Mouse (Mus musculus): ENCODE measurements at regions not wholly inside any gene's neighbourhood (a gene's known extent, or its start where the extent isn't known, plus 50 kb on each side); places are given as distances from the start of the nearest gene placed in this dataset.

DNA sequence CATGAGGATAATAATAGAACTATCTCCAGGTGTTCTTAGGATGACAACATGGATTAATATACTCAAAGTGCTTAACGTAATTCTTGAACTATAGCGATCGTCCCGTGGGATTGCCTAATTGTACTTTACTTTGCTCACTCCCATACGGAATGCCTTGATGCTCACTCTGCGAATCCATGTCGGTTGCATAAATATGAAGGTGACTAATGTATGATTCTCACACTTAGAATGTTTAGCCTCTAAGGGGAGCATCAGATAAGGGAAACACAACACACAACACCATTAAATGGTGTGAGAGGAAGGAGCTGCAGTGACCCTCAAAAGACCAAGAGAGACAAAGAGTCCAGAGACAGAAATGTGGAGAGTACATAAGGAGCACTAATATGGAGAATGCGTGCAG lies 178.4 kb upstream of the Cpeb2 start:
- H3K36me3 ChIP-seq (ENCODE audit: control insufficient read depth, insufficient read depth), result no peaks in the 10 kb centered on the region
- no peaks in the 10 kb centered on the region for H3K4me1 ChIP-seq (ENCODE audit: control insufficient read depth, low read depth, low read length)
- no peak overlapping the region for H3K4me3 ChIP-seq (ENCODE audit: low read depth, low read length)
- H3K27ac ChIP-seq (ENCODE audit: low read length), result no peak overlapping the region
- WGBS (ENCODE audit: insufficient replicate concordance), result 77% methylated on average over 8 of the region's 8 CpGs
- no peak overlapping the region for H3K4me2 ChIP-seq (ENCODE audit: low read depth, low read length)
- no peak overlapping the region for H3K9ac ChIP-seq (ENCODE audit: low read depth, low read length)
- H3K9me3 ChIP-seq (replicated peaks; ENCODE audit: control insufficient read depth, low read length), result no peaks in the 10 kb centered on the region
- H3K27me3 ChIP-seq (ENCODE audit: control insufficient read depth, insufficient read depth, low read depth, low read length), result no peaks in the 10 kb centered on the region
- no peak for ATAC-seq (ENCODE audit: low read depth)

DNA sequence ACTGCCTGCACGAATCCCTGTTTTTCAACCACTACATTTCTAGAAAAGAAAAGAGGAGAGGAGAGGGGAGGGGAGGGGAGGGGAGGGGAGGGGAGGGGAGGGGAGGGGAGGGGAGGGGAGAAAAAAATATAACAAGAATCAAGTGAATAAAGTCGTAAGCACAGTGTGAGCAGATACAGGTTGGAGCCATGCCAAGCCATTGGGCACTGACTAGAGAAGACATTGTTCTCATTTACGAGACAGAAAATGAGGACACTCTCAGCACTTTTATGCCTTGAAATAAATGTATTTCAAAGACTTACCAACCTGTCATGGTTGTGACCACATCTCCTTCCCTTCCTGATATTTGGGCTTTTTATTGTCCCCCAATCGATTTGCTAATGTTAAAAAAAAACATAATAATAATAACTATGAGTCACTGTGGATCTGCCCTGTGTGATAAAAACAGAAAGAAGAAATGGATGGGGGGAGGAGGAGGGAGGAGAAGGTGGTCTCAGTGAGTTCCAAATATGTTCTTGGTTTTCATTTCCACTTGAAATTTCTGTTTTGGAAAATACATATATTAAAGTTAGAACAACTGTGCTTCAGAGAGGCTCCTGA lies 177.8 kb upstream of the Cpeb2 start:
- Histone ChIP-seq H3K27ac (ENCODE audit: low read length) (no peak overlapping the region), H3K4me3 (ENCODE audit: low read depth, low read length) (no peak overlapping the region), H3K4me2 (ENCODE audit: low read depth, low read length) (no peak overlapping the region), H3K27me3 (ENCODE audit: control insufficient read depth, insufficient read depth, low read depth, low read length) (no peaks in the 10 kb centered on the region), H3K9me3 (replicated peaks; ENCODE audit: control insufficient read depth, low read length) (no peaks in the 10 kb centered on the region), H3K4me1 (ENCODE audit: control insufficient read depth, low read depth, low read length) (no peaks in the 10 kb centered on the region), H3K9ac (ENCODE audit: low read depth, low read length) (no peak overlapping the region), H3K36me3 (ENCODE audit: control insufficient read depth, insufficient read depth) (no peaks in the 10 kb centered on the region)
- ATAC-seq (ENCODE audit: low read depth), result no peak
- WGBS (ENCODE audit: insufficient replicate concordance), result 50% methylated on average over 4 of the region's 4 CpGs

DNA sequence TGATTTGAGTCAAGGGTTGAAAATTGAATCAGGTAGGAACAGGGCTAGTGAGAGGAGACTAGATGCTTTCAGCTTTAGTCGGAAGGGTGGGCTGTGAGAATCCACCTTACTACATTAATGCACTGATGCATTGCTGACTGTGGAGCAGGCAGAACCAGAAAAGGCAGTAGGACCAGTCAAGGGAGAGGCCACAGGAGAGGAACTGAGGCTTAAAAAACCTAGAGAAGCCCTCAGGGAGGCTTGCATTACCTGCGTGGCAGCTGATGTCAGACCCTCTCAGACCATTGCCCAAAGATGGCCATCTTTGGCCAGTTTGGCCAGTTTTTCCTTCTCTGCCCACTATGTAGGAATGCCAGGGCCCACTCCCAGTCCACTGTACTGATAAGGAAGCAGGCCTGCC lies 176.5 kb upstream of the Cpeb2 start:
- Histone ChIP-seq H3K9me3 (replicated peaks; ENCODE audit: control insufficient read depth, low read length) (no peaks in the 10 kb centered on the region), H3K4me2 (ENCODE audit: low read depth, low read length) (no peak overlapping the region), H3K9ac (ENCODE audit: low read depth, low read length) (no peak overlapping the region), H3K27ac (ENCODE audit: low read length) (no peak overlapping the region), H3K4me3 (ENCODE audit: low read depth, low read length) (no peak overlapping the region), H3K36me3 (ENCODE audit: control insufficient read depth, insufficient read depth) (no peaks in the 10 kb centered on the region), H3K27me3 (ENCODE audit: control insufficient read depth, insufficient read depth, low read depth, low read length) (no peaks in the 10 kb centered on the region), H3K4me1 (ENCODE audit: control insufficient read depth, low read depth, low read length) (no peaks in the 10 kb centered on the region)
- 65% methylated on average over 2 of the region's 2 CpGs for WGBS (ENCODE audit: insufficient replicate concordance)
- ATAC-seq (ENCODE audit: low read depth), result no peak

DNA sequence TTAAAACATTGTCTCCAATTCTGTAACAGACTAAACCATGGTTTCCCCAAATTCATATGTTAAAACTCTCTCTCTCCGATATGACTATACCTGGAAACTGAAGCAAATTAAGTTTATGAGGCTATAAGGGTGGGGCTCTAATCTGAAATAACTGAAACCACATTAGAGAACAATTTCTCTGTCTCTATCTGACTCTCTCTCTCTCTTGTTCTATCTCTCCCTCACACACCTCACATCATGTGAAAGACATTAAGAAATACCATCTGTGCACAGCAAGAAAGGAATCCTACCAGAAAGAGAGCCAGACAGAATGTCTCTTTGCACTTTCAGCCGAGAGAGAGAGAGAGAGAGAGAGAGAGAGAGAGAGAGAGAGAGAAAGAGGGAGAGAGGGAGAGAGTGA lies 171.7 kb upstream of the Cpeb2 start:
- Histone ChIP-seq H3K27me3 (ENCODE audit: control insufficient read depth, insufficient read depth, low read depth, low read length) (no peaks in the 10 kb centered on the region), H3K4me3 (ENCODE audit: low read depth, low read length) (no peak overlapping the region), H3K9me3 (replicated peaks; ENCODE audit: control insufficient read depth, low read length) (no peaks in the 10 kb centered on the region), H3K27ac (ENCODE audit: low read length) (no peak overlapping the region), H3K36me3 (ENCODE audit: control insufficient read depth, insufficient read depth) (no peaks in the 10 kb centered on the region), H3K9ac (ENCODE audit: low read depth, low read length) (no peak overlapping the region), H3K4me2 (ENCODE audit: low read depth, low read length) (no peak overlapping the region), H3K4me1 (ENCODE audit: control insufficient read depth, low read depth, low read length) (no peaks in the 10 kb centered on the region)
- ATAC-seq (ENCODE audit: low read depth), result no peak
- WGBS (ENCODE audit: insufficient replicate concordance), result 54% methylated on average over 2 of the region's 2 CpGs

DNA sequence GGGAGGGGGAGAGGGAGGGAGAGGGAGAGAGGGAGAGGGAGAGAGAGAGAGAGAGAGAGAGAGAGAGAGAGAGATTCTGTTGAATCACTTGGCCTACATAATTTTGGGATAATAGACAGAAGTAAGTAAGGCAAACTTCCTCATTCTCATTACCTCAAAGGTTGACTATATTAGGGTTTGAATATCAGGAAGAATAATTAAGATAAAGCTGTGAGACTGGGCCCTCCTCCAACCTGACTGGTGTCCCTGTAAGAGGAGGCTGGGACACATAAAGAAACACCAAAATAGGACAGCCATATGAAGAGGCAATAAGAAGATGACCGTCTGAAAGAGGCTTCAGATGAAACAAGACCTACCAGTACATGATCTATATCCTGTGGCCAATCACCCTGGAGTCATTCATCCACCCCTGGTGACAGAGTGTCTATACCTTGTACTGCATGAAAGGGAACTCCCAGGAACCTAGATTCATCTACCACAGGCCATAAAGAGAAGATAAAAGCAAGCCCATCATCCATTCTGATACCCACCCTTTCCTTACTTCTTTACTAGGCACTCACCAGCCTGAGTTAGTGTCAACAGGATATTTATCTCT lies 171.1 kb upstream of the Cpeb2 start:
- WGBS (ENCODE audit: insufficient replicate concordance), result 59% methylated on average over 1 of the region's 1 CpGs
- H3K4me3 ChIP-seq (ENCODE audit: low read depth, low read length), result no peak overlapping the region
- no peaks in the 10 kb centered on the region for H3K27me3 ChIP-seq (ENCODE audit: control insufficient read depth, insufficient read depth, low read depth, low read length)
- no peak overlapping the region for H3K4me2 ChIP-seq (ENCODE audit: low read depth, low read length)
- H3K9me3 ChIP-seq (replicated peaks; ENCODE audit: control insufficient read depth, low read length), result no peaks in the 10 kb centered on the region
- ATAC-seq (ENCODE audit: low read depth), result no peak
- no peaks in the 10 kb centered on the region for H3K4me1 ChIP-seq (ENCODE audit: control insufficient read depth, low read depth, low read length)
- no peak overlapping the region for H3K27ac ChIP-seq (ENCODE audit: low read length)
- H3K36me3 ChIP-seq (ENCODE audit: control insufficient read depth, insufficient read depth), result no peaks in the 10 kb centered on the region
- no peak overlapping the region for H3K9ac ChIP-seq (ENCODE audit: low read depth, low read length)

DNA sequence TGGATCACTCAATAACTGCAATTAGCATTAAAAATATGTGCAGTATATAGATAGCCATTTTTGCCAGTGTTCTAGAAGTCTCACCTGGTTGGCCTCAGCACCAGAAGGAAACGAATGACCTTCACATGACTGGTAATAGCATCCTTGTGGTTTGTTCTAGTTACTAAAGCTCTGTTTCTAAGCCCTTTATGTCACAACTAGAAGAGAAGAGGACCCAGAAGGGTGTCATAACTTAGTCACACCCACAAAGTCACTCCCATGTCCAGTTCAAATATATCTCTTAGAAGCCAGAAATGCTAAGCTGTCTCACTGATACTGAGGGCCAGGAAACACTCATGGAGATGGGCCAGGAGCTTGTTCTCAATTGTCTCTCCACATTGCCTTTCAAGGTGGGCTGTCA lies 170.5 kb upstream of the Cpeb2 start:
- Histone ChIP-seq H3K4me3 (ENCODE audit: low read depth, low read length) (no peak overlapping the region), H3K27me3 (ENCODE audit: control insufficient read depth, insufficient read depth, low read depth, low read length) (no peaks in the 10 kb centered on the region), H3K9ac (ENCODE audit: low read depth, low read length) (no peak overlapping the region), H3K27ac (ENCODE audit: low read length) (no peak overlapping the region), H3K4me1 (ENCODE audit: control insufficient read depth, low read depth, low read length) (no peaks in the 10 kb centered on the region), H3K4me2 (ENCODE audit: low read depth, low read length) (no peak overlapping the region), H3K9me3 (replicated peaks; ENCODE audit: control insufficient read depth, low read length) (no peaks in the 10 kb centered on the region), H3K36me3 (ENCODE audit: control insufficient read depth, insufficient read depth) (no peaks in the 10 kb centered on the region)
- 30% methylated on average over 1 of the region's 1 CpGs for WGBS (ENCODE audit: insufficient replicate concordance)
- no peak for ATAC-seq (ENCODE audit: low read depth)

DNA sequence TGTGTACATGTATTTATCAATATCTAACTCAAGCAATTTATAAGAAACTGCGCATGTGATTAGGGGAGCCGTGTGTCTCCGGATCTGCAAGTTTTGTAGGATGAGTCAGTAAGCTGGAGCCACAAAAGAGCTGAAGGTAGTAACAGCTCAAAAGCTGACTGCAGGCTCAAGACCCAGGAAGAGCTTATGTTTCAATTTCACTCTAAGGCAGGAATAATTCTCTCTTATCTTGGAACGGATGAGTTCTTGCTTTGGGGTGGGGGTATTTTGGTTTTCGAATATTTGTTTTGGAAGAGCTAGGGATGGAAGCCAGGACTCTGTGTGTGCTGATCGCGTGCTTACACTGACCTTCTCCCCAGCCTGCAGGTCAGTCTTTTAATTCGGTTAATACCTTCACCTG lies 169.6 kb upstream of the Cpeb2 start:
- no peaks in the 10 kb centered on the region for H3K27me3 ChIP-seq (ENCODE audit: control insufficient read depth, insufficient read depth, low read depth, low read length)
- no peak overlapping the region for H3K4me3 ChIP-seq (ENCODE audit: low read depth, low read length)
- H3K9ac ChIP-seq (ENCODE audit: low read depth, low read length), result no peak overlapping the region
- no peaks in the 10 kb centered on the region for H3K4me1 ChIP-seq (ENCODE audit: control insufficient read depth, low read depth, low read length)
- no peaks in the 10 kb centered on the region for H3K36me3 ChIP-seq (ENCODE audit: control insufficient read depth, insufficient read depth)
- no peaks in the 10 kb centered on the region for H3K9me3 ChIP-seq (replicated peaks; ENCODE audit: control insufficient read depth, low read length)
- no peak overlapping the region for H3K4me2 ChIP-seq (ENCODE audit: low read depth, low read length)
- H3K27ac ChIP-seq (ENCODE audit: low read length), result no peak overlapping the region
- ATAC-seq (ENCODE audit: low read depth), result no peak
- WGBS (ENCODE audit: insufficient replicate concordance), result 64% methylated on average over 8 of the region's 8 CpGs

DNA sequence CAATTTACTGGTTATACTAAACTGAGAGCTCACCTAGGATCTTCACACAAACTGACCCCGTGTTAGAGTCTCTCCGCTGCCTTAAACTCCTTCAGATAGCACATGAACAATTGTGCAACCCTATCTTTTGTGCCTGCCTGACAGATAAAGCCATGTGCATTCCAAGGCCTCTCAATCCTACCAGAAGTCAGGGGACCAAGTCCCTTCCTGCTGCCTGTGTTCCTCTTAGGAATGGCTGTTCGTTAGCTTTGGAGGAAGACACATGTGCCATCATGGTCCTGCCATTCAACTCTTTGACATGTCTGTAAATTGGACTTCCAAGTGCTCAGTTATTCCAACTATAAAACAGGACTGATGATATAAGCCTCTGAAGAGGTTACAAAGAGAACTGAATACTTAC lies 161.4 kb upstream of the Cpeb2 start:
- no peak overlapping the region for H3K4me2 ChIP-seq (ENCODE audit: low read depth, low read length)
- H3K9ac ChIP-seq (ENCODE audit: low read depth, low read length), result no peak overlapping the region
- no peaks in the 10 kb centered on the region for H3K36me3 ChIP-seq (ENCODE audit: control insufficient read depth, insufficient read depth)
- no peak overlapping the region for H3K4me3 ChIP-seq (ENCODE audit: low read depth, low read length)
- no peak overlapping the region for H3K27ac ChIP-seq (ENCODE audit: low read length)
- ATAC-seq (ENCODE audit: low read depth), result no peak
- no peaks in the 10 kb centered on the region for H3K27me3 ChIP-seq (ENCODE audit: control insufficient read depth, insufficient read depth, low read depth, low read length)
- no peaks in the 10 kb centered on the region for H3K9me3 ChIP-seq (replicated peaks; ENCODE audit: control insufficient read depth, low read length)
- no peaks in the 10 kb centered on the region for H3K4me1 ChIP-seq (ENCODE audit: control insufficient read depth, low read depth, low read length)
- 72% methylated on average over 3 of the region's 3 CpGs for WGBS (ENCODE audit: insufficient replicate concordance)

DNA sequence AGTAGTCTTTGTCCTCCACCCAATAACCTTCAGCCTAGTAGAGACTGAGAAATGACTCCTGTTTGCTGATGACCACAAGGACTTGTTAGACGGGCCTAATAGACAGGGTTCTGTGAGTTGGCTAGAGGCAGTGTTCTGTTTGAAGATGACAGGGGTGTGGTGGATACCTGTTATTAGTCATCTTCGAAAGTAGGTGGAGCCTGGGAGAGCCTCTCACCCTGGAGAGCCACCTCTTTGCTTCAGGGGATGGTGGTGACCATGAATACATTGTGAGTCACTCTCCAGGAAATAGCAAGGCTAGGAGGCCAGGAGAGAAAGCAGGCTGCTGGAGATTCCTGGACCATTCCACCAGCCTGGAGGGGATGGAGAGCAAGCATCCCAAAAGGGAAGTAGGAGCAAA lies 160.6 kb upstream of the Cpeb2 start:
- Histone ChIP-seq H3K36me3 (ENCODE audit: control insufficient read depth, insufficient read depth) (no peaks in the 10 kb centered on the region), H3K4me2 (ENCODE audit: low read depth, low read length) (no peak overlapping the region), H3K27me3 (ENCODE audit: control insufficient read depth, insufficient read depth, low read depth, low read length) (no peaks in the 10 kb centered on the region), H3K9ac (ENCODE audit: low read depth, low read length) (no peak overlapping the region), H3K9me3 (replicated peaks; ENCODE audit: control insufficient read depth, low read length) (no peaks in the 10 kb centered on the region), H3K4me1 (ENCODE audit: control insufficient read depth, low read depth, low read length) (no peaks in the 10 kb centered on the region), H3K27ac (ENCODE audit: low read length) (no peak overlapping the region), H3K4me3 (ENCODE audit: low read depth, low read length) (no peak overlapping the region)
- no peak for ATAC-seq (ENCODE audit: low read depth)
- 66% methylated on average over 2 of the region's 2 CpGs for WGBS (ENCODE audit: insufficient replicate concordance)

All from liver, embryonic 16.5 days (tissue).